Mouse (Mus musculus) stomach, postnatal 0 days (tissue): ENCODE results near the gene Zfyve19. TPM values are rescaled to one million over a fixed set of nuclear protein-coding genes. Genes with fewer than 3 reads are reported as not detected.
A peak's percentile ranks its signal among the peaks of the same experiment; 100 is the strongest.

Experiments
- ATAC-seq: fragments of 200-750 bp; cut with Nextera tagmentation; 2 replicates; pipeline ENCODE4 v1.8.0; 2017; ENCODE audit not compliant: low FRiP score, low TSS enrichment
- DNase-seq: peaks from one replicate; pipeline ENCODE4 v3.0.0-alpha.2; 2016; ENCODE audit warnings: low spot score
- H3K27ac ChIP-seq: fragments of 300-500 bp; sonication (generic); replicated peaks from 2 replicates; pipeline ENCODE4 v1.5.1; 2014; ENCODE audit warnings: mild to moderate bottlenecking, control low read depth
- H3K27me3 ChIP-seq: fragments of 300-500 bp; sonication (generic); 2 replicates; pipeline ENCODE4 v1.6.1; 2014; ENCODE audit warnings: low read length; ENCODE audit not compliant: control insufficient read depth, insufficient read depth
- H3K36me3 ChIP-seq: fragments of 300-500 bp; sonication (generic); 2 replicates; pipeline ENCODE4 v1.6.1; 2014; ENCODE audit warnings: low read length, mixed read lengths; ENCODE audit not compliant: control insufficient read depth, insufficient read depth
- H3K4me1 ChIP-seq: fragments of 300-500 bp; sonication (generic); replicated peaks from 2 replicates; pipeline ENCODE4 v1.6.1; 2014; ENCODE audit warnings: antibody characterized with exemption; ENCODE audit not compliant: control insufficient read depth, insufficient read depth
- H3K4me2 ChIP-seq: fragments of 300-500 bp; sonication (generic); replicated peaks from 2 replicates; pipeline ENCODE4 v1.6.1; 2014; ENCODE audit warnings: low read depth, mild to moderate bottlenecking, control low read depth, moderate library complexity
- H3K4me3 ChIP-seq: fragments of 300-500 bp; sonication (generic); 2 replicates; pipeline ENCODE4 v1.5.1; 2014; ENCODE audit warnings: low read depth, low read length, control low read depth
- H3K9ac ChIP-seq: fragments of 300-500 bp; sonication (generic); 2 replicates; pipeline ENCODE4 v1.6.1; 2014; ENCODE audit warnings: mild to moderate bottlenecking, low read length, control low read depth, mixed read lengths
- H3K9me3 ChIP-seq: fragments of 300-500 bp; sonication (generic); 2 replicates; pipeline ENCODE4 v1.6.1; 2016; ENCODE audit warnings: low read length; ENCODE audit not compliant: control insufficient read depth
- CTCF ChIP-seq: IDR thresholded peaks from 2 replicates; pipeline ENCODE4 v1.5.1; 2016; ENCODE audit warnings: antibody characterized with exemption, low read depth, mild to moderate bottlenecking, moderate library complexity
- EP300 ChIP-seq: optimal IDR thresholded peaks from 2 replicates; pipeline ENCODE3; 2016; ENCODE audit warnings: antibody characterized with exemption
- WGBS: fragments of 180-500 bp; shearing (Covaris S2); extraction: QIAGEN DNeasy Blood & Tissue Kit; methylation state at CpG from one replicate; pipeline ENCODE4 v1.1.7; 2014; 5-methylcytosine and 5-hydroxymethylcytosine counted together
- polyA plus RNA-seq: library from polyadenylated mRNA; unstranded; fragments of >200 nt; fragmentation: Nextera tagmentation; extraction: Ambion mirVana; gene quantifications from 2 replicates; pipeline ENCODE4 v1.2.1, GENCODE M21; 2015

The Zfyve19 gene
- polyA plus RNA-seq, 1 experiment from 2014 or later = 28.5 TPM

DNA sequence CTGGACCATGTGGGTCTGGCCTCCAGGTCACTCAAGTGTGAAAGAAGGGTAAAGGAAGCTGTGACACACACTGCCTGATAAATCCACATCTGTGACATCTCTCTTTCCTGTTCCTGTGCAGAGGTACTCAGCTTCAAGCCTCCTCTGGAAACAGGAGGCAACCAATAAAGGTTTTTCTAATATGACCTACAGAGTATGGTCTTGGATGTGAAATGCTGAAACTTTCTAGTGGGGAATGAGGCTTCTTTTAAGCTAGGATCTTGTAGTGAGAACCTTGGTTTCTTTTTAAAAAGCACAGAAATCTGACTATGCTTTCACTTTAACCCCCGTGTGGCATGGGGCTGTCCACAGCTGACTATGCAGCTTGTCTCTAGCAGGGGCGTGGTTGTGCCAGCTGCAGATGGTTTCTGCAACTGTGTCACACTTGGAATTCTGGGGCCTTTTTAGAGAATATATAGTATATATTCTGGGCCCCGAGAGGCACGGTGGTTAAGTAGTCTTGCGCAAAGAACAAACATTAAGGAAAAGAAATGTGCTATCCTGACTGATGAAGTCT, 31.0 kb upstream of the Zfyve19 start:
- WGBS = 85% methylated on average over 5 of the region's 5 CpGs

DNA sequence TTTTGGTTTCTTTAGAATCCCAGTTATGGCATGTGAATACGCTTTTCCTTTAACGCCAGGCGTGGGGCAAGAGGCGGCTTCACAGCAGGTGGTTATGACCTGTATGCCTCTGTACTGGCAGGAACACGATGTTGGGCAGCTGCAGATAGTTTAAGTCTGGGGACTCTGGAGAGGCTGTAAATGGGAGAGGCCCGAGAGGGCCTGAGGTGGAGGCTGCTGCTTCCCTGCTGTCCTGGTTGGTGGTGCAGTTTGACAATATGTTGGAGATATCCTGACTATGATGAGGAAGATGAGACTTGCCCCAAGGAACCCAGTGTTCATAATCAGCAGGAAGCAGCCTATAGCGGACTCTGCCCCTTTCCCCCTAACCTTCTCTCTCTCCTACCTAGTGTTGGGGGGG, 25.5 kb upstream of the Zfyve19 start:
- ATAC-seq = no peak

More for the DNA sequence above, 31.0 kb upstream of the Zfyve19 start:
- Histone ChIP-seq H3K4me3 (no peak overlapping the region), H3K9me3 (no peaks in the 10 kb centered on the region), H3K9ac (no peak overlapping the region), H3K27me3 (no peaks in the 10 kb centered on the region), H3K36me3 (peaks cover 3% of the 10 kb centered on the region; the same call in 1 of the 2 replicates), H3K4me2 (no peak overlapping the region), H3K27ac (no peak overlapping the region), H3K4me1 (0 out of 2 replicates have a peak, but pooled peaks cover 2% of the 10 kb centered on the region)
- no peak for TF ChIP-seq EP300
- no peak for TF ChIP-seq CTCF
- DNase-seq (no peak), ATAC-seq (no peak)

DNA sequence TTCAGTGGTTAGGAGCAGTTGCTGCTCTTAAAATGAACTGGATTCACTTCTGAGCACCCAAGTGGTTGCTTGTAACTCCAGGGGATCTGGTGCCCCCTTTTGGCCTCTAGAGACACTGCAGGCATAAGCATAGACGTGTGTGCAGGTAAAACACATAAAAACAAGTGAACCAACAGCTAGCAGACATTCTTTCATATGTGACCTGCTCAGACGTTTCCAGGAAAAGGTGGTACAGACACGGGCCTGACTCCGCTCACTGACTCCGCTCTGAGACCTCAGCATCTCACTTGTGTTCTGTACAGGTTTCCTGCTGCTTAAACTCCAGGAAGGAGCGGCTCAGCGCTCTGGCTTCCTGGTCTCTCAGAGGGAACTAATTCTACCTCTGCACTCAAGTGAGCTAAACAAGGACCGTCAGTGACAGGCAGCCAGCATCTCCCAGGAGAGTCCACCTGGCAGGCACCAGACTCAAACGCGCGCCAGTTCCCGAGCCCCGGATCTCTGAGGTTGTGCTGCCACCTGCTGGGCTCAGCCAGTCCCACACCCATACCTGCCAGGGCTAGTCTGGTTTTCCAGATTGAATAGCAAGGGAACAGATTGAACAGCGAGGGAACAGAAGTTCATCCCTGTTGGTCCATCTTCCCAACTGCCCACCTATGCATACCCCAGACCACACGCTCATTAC, 19.2 kb upstream of the Zfyve19 start:
- WGBS = 6% methylated on average over 15 of the region's 15 CpGs
- peak; percentile 89 for DNase-seq
- no peak overlapping the region for H3K9ac ChIP-seq

More for the DNA sequence above, 25.5 kb upstream of the Zfyve19 start:
- 87% methylated on average over 7 of the region's 7 CpGs for WGBS
- TF ChIP-seq EP300 (no peak), CTCF (no peak)
- DNase-seq = no peak
- no peaks in the 10 kb centered on the region for H3K27me3 ChIP-seq
- H3K27ac ChIP-seq = no peak overlapping the region
- no peak overlapping the region for H3K9ac ChIP-seq
- no peaks in the 10 kb centered on the region for H3K4me1 ChIP-seq
- H3K4me2 ChIP-seq = no peak overlapping the region
- H3K36me3 ChIP-seq = peaks cover 5% of the 10 kb centered on the region; the same call in 1 of the 2 replicates
- H3K9me3 ChIP-seq = no peaks in the 10 kb centered on the region
- H3K4me3 ChIP-seq = no peak overlapping the region

DNA sequence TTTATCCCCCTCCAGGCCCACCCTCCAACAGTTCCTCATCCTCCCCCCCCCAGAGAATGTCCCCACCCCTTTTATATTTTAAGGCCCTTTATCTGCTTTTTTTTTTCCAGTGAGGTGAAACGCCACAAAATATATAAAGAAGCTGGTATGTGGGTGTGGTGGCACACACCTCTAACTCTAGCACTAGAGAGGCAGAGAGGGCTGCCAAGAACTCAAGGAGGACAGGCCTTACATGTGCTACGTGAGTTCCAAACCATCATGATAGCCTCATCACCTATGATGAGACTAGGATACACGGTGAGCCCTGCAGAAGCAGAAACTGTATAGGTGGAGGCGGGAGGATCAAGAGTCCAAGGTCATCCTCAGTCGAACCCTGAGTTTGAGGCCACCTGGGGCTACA, 17.4 kb upstream of the Zfyve19 start:
- H3K4me2 ChIP-seq = no peak overlapping the region
- H3K36me3 ChIP-seq = no peaks in the 10 kb centered on the region; the same call in 1 of the 2 replicates
- H3K9ac ChIP-seq = no peak overlapping the region
- no peak overlapping the region for H3K4me3 ChIP-seq
- no peaks in the 10 kb centered on the region for H3K27me3 ChIP-seq
- 68% methylated on average over 5 of the region's 5 CpGs for WGBS
- H3K9me3 ChIP-seq = no peaks in the 10 kb centered on the region
- TF ChIP-seq EP300 (no peak), CTCF (no peak)
- DNase-seq = no peak
- H3K4me1 ChIP-seq = no peaks in the 10 kb centered on the region
- ATAC-seq = no peak
- H3K27ac ChIP-seq = no peak overlapping the region

More for the DNA sequence above, 19.2 kb upstream of the Zfyve19 start:
- ATAC-seq = peak; percentile 81
- Histone ChIP-seq H3K36me3 (peaks cover 5% of the 10 kb centered on the region; the same call in 1 of the 2 replicates), H3K27me3 (no peaks in the 10 kb centered on the region), H3K4me2 (peak overlapping the region; percentile 71), H3K4me1 (no peaks in the 10 kb centered on the region), H3K27ac (no peak overlapping the region), H3K9me3 (no peaks in the 10 kb centered on the region), H3K4me3 (peak overlapping the region; percentile 35)
- TF ChIP-seq EP300 (no peak), CTCF (peak; percentile 87)

DNA sequence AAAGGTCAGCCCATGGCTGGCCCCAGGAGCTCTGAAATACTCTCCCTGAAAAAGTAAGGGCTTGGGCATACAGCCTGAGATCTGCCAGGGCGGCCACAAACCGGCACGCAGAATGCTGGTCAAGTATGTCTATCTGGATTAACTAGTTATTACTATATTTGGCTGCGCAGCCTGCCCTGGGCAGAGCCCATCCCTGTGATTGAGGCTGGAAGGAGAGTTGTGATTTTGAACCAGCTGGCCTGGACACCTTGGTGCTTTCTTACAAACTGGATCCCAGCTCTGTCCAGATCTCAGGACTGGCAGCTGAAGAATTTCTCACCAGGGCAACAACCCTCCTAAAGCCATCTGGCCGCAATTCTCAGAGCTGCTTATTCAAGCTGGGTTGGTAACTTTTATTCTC, 14.3 kb upstream of the Zfyve19 start:
- TF ChIP-seq CTCF (no peak), EP300 (no peak)
- ATAC-seq (no peak), DNase-seq (no peak)
- 75% methylated on average over 5 of the region's 5 CpGs for WGBS
- no peaks in the 10 kb centered on the region for H3K9me3 ChIP-seq
- peak overlapping the region; percentile 56 for H3K27ac ChIP-seq
- 0 out of 2 replicates have a peak, but pooled peaks cover 2% of the 10 kb centered on the region for H3K4me1 ChIP-seq
- H3K4me2 ChIP-seq = no peak overlapping the region
- H3K36me3 ChIP-seq = no peaks in the 10 kb centered on the region
- H3K27me3 ChIP-seq = no peaks in the 10 kb centered on the region
- H3K4me3 ChIP-seq = no peak overlapping the region
- H3K9ac ChIP-seq = no peak overlapping the region
